Mouse (Mus musculus) megakaryocyte-erythroid progenitor cell, adult 5 weeks (primary cell): ENCODE data around the gene Gria3. TPM values are rescaled to one million over a fixed set of nuclear protein-coding genes. Genes with fewer than 3 reads are reported as not detected.

Source experiments
- polyA plus RNA-seq: library from polyadenylated mRNA; stranded (reverse); fragments of >175 nt; gene quantifications from 2 replicates; pipeline ENCODE4 v1.2.3, GENCODE M21; 2012

Gene Gria3
- 2.1 and 2.5 TPM in 2 replicates for polyA plus RNA-seq

DNA sequence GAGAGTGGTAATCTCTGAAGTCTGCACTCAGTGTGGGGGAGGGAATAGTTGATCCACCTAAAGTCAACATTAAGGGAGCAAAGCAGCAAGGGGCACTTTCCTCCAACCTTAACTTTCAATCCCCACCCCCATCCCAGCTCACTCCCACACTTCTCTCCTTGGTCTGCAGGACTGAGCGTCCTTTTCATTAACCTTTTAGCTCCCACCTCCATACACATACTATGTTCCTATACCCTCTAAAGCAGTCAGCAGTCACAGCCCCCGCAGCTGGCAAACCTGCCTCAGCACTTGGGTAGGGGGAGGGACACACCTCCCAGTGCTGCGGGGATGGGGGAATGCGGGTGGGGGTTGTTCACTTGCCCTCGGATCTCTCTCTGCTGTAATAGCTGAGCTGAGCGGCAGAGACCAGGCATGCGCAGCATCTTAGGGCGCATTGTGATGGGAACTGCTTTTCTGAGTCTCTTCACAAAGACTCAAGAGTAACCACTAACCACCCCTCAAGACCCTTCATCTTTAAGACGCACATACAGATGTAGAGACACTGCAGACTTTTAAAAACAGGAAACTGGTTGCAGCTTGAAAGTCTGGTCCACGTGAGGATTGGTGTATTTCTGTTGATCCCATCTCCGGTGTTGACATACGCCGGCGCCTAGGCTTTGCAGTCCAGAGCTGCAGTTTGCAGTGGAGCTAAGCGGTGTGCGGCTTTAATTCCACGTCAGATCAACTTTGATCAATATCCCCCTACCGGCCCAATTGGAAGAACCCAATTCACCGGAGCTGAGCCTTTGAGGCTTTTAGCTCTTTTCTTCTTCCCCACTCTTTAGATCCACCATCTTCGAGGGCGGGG is at the start of gene Gria3:
Gene Gria3, plus strand, starts transcription at position 797 of the 847 bp plus-strand sequence.

